In genomic region chr7:109580489-109580888, GRCm38 (mm10) we compare ENCODE assay signal across 14 mouse cellular contexts.
A peak's percentile ranks its signal among the peaks of the same experiment; 100 is the strongest.
DNase-seq lines count a peak whose midpoint lies in the region; ATAC-seq and TF ChIP-seq lines count a peak whose summit lies in the region.
"Had no signal": no experiment of that assay in that cellular context is flagged by ENCODE, and none has a peak within 500 bp of the region (broad histone marks: within the 10 kb centered on the region; RNA-seq: fewer than 3 reads in every experiment).

No protein-coding gene starts in this region.

- peak overlapping the region; percentile 63 for H3K27ac ChIP-seq in gastrocnemius, adult 2 months
- no peak overlapping the region for H3K27ac ChIP-seq in lung, embryonic 14.5 days (ENCODE audit: low read depth)
- peak overlapping the region; percentile 69; the same call in 1 of the 2 replicates for H3K27ac ChIP-seq in stomach, embryonic 15.5 days

- H3K9ac ChIP-seq in lung, embryonic 14.5 days, result no peak overlapping the region
- no peak overlapping the region for H3K9ac ChIP-seq in stomach, embryonic 15.5 days
- H3K9ac ChIP-seq: liver, postnatal 0 days had no signal

- peak; percentile 25; the same call in 1 of the 2 replicates for ATAC-seq in lung, embryonic 14.5 days (ENCODE audit: insufficient read depth)
- ATAC-seq in stomach, embryonic 15.5 days (ENCODE audit: insufficient read depth, low FRiP score, low read depth), result no peak
- ATAC-seq: liver, postnatal 0 days had no signal

- peaks cover 47% of the 10 kb centered on the region for H3K4me1 ChIP-seq in lung, adult 2 months (ENCODE audit: control insufficient read depth, insufficient read depth, low read length)
- H3K4me1 ChIP-seq in lung, embryonic 14.5 days (ENCODE audit: insufficient read depth), result peaks cover 18% of the 10 kb centered on the region
- peaks cover 34% of the 10 kb centered on the region for H3K4me1 ChIP-seq in stomach, embryonic 15.5 days

- H3K27me3 ChIP-seq in lung, embryonic 14.5 days (ENCODE audit: insufficient read depth, low read length), result no peaks in the 10 kb centered on the region
- H3K27me3 ChIP-seq in stomach, embryonic 15.5 days (replicated peaks), result no peaks in the 10 kb centered on the region

- no peak overlapping the region for H3K4me3 ChIP-seq in gastrocnemius, adult 2 months
- H3K4me3 ChIP-seq in lung, adult 2 months (replicated peaks; ENCODE audit: extremely low read depth, low read depth, low read length), result no peak overlapping the region
- H3K4me3 ChIP-seq in lung, embryonic 14.5 days (ENCODE audit: low read depth, low read length), result no peak overlapping the region
- H3K4me3 ChIP-seq in stomach, embryonic 15.5 days (replicated peaks), result no peak overlapping the region

- WGBS in lung, adult 2 months, result 45% methylated on average over 4 of the region's 4 CpGs
- whole genome bisulfite sequencing in lung, embryonic 14.5 days, result 71% methylated on average over 4 of the region's 4 CpGs
- WGBS in stomach, embryonic 15.5 days, result 72% methylated on average over 4 of the region's 4 CpGs

- intact Hi-C loops in gastrocnemius, adult 2 months (cut with DNase I), result no loop called here
- intact Hi-C loops in left cerebral cortex, postnatal 25 days (cut with DNase I), result no loop called here

- DNase-seq in gastrocnemius, adult 2 months, result no peak
- DNase-seq in gastrocnemius, postnatal 10 days, result no peak
- DNase-seq in lung, adult 18-20 months, result peak; percentile 68 to 79
- no peak for DNase-seq in lung, adult 2 months
- DNase-seq in lung, embryonic 14.5 days, result peak; percentile 51
- no peak for DNase-seq in left cerebral cortex, postnatal 25 days (ENCODE audit: low spot score in 2 of 2)
- no peak for DNase-seq in right cerebral cortex, adult 18-20 months
- DNase-seq: cerebellum, adult 8-10 months; embryo, embryonic 11 days; kidney, adult 18-20 months; left cerebral cortex, postnatal 4 days; liver, postnatal 0 days; thymus, adult 2 months had no signal

- H3K4me2 ChIP-seq in lung, embryonic 14.5 days, result no peak overlapping the region
- H3K4me2 ChIP-seq in stomach, embryonic 15.5 days, result no peak overlapping the region

- no peaks in the 10 kb centered on the region for H3K36me3 ChIP-seq in lung, embryonic 14.5 days (ENCODE audit: insufficient read depth)
- H3K36me3 ChIP-seq in stomach, embryonic 15.5 days, result no peaks in the 10 kb centered on the region

- no peak for TF ChIP-seq CTCF in gastrocnemius, adult 2 months (IDR thresholded peaks at IDR 0.05)
- TF ChIP-seq CTCF in lung, adult 2 months (IDR thresholded peaks at IDR 0.05; ENCODE audit: insufficient read depth, low read length), result no peak
- no peak for TF ChIP-seq CTCF in lung, embryonic 14.5 days (IDR thresholded peaks at IDR 0.05; ENCODE audit: low read depth)

- H3K9me3 ChIP-seq in lung, embryonic 14.5 days (ENCODE audit: low read depth, low read length), result no peaks in the 10 kb centered on the region
- no peaks in the 10 kb centered on the region for H3K9me3 ChIP-seq in stomach, embryonic 15.5 days

- no peak for TF ChIP-seq POLR2A in lung, adult 2 months (IDR thresholded peaks at IDR 0.05; ENCODE audit: borderline replicate concordance, extremely low read depth, low read depth, low read length)

Comparison
In these comparisons a context has a peak if more than half of its experiments do, and no peak if none do; other contexts are left out.
1. DNase-seq: peak in lung, adult 18-20 months (2 of 2) and lung, embryonic 14.5 days (single experiment); none in gastrocnemius, adult 2 months (single experiment), gastrocnemius, postnatal 10 days (single experiment), lung, adult 2 months (single experiment), left cerebral cortex, postnatal 25 days (0 of 2) and right cerebral cortex, adult 18-20 months (single experiment).